ENCODE assay signal across 8 mouse cellular contexts in genomic region chr7:100178016-100178890, GRCm38 (mm10). TPM values are rescaled to one million over a fixed set of nuclear protein-coding genes. Genes with fewer than 3 reads are reported as not detected.
DNase-seq lines count a peak whose midpoint lies in the region; ATAC-seq and TF ChIP-seq lines count a peak whose summit lies in the region.

No protein-coding gene starts in this region.

- H3K27me3 ChIP-seq in MEL (ENCODE audit: control insufficient read depth in 1 of 2, insufficient read depth in 2 of 2, low read length in 2 of 2), result no peaks in the 10 kb centered on the region
- peaks cover 61% of the 10 kb centered on the region for H3K27me3 ChIP-seq in hindbrain, embryonic 12.5 days

- H3K9ac ChIP-seq in MEL (ENCODE audit: control insufficient read depth, low read depth, low read length, poor library complexity, severe bottlenecking), result peak overlapping the region; percentile 52
- no peak overlapping the region for H3K9ac ChIP-seq in hindbrain, embryonic 12.5 days

- no peaks in the 10 kb centered on the region for H3K9me3 ChIP-seq in MEL (replicated peaks; ENCODE audit: insufficient read depth, low read length)
- no peaks in the 10 kb centered on the region for H3K9me3 ChIP-seq in hindbrain, embryonic 12.5 days (replicated peaks)

- H3K4me1 ChIP-seq in MEL (ENCODE audit: control insufficient read depth in 1 of 2, insufficient read depth in 2 of 2, low read length in 2 of 2), result peaks cover 24 to 62% of the 10 kb centered on the region in 2 experiments
- peaks cover 12% of the 10 kb centered on the region for H3K4me1 ChIP-seq in hindbrain, embryonic 12.5 days

- WGBS in hindbrain, embryonic 12.5 days, result 10% methylated on average over 30 of the region's 30 CpGs

- peak overlapping the region; percentile 54 to 73 for H3K4me3 ChIP-seq in MEL (ENCODE audit: control insufficient read depth in 1 of 2, insufficient read depth in 1 of 2, low read depth in 2 of 2, low read length in 2 of 2)
- H3K4me3 ChIP-seq in hindbrain, embryonic 12.5 days, result peak overlapping the region; percentile 34

- no peak for TF ChIP-seq RAD21 in MEL (IDR thresholded peaks at IDR 0.05; ENCODE audit: low read depth, low read length)

- peak; percentile 82 for ATAC-seq in common myeloid progenitor, adult 5-6 weeks (replicated peaks; ENCODE audit: low read depth, poor library complexity, severe bottlenecking)
- ATAC-seq in hindbrain, embryonic 12.5 days (ENCODE audit: low FRiP score), result peak; percentile 61; the same call in 1 of the 2 replicates

- H3K4me2 ChIP-seq in hindbrain, embryonic 12.5 days (replicated peaks), result peak overlapping the region; percentile 64

- no peak for TF ChIP-seq CTCF in MEL (IDR thresholded peaks at IDR 0.05 in 2 of 3, conservative IDR thresholded peaks at IDR 0.05 in 1 of 3; ENCODE audit: control insufficient read depth in 1 of 3, insufficient read depth in 1 of 3, low read depth in 2 of 3, low read length in 3 of 3, poor library complexity in 1 of 3, severe bottlenecking in 1 of 3)

- H3K27ac ChIP-seq in MEL (ENCODE audit: control insufficient read depth, low read depth, low read length), result peak overlapping the region; percentile 55
- no peak overlapping the region for H3K27ac ChIP-seq in hindbrain, embryonic 12.5 days

- TF ChIP-seq POLR2A in MEL (IDR thresholded peaks at IDR 0.05; ENCODE audit: control insufficient read depth in 1 of 2, insufficient read depth in 1 of 2, low read depth in 1 of 2, low read length in 2 of 2, poor library complexity in 1 of 2), result no peak

- peaks cover 0 to 52% of the 10 kb centered on the region in 2 experiments; a peak in 2 of 4 replicates for H3K36me3 ChIP-seq in MEL (ENCODE audit: control insufficient read depth in 1 of 2, insufficient read depth in 2 of 2, low read length in 2 of 2)
- no peaks in the 10 kb centered on the region for H3K36me3 ChIP-seq in hindbrain, embryonic 12.5 days

- H3K79me2 ChIP-seq in MEL (ENCODE audit: control insufficient read depth, insufficient read depth, low read length, poor library complexity), result no peaks in the 10 kb centered on the region

- peak in 1 of 2 experiments; percentile 30; a peak in 1 of 4 replicates for TF ChIP-seq EP300 in MEL (IDR thresholded peaks at IDR 0.05; ENCODE audit: low read depth in 1 of 2, low read length in 2 of 2)

- DNase-seq in MEL (ENCODE audit: low read depth, low spot score), result peak; percentile 84
- DNase-seq in frontal cortex, postnatal 36 days (ENCODE audit: low spot score in 2 of 2), result peak; percentile 62 to 64
- DNase-seq in left cerebral cortex, adult 11 months (ENCODE audit: low spot score), result peak; percentile 21
- DNase-seq in lung, postnatal 14 days, result peak; percentile 65
- peak; percentile 53 for DNase-seq in retina, postnatal 1 day
- peak; percentile 50 for DNase-seq in urinary bladder, postnatal 25 days (ENCODE audit: low spot score)

TF ChIP-seq in MEL, 35 proteins besides CTCF, POLR2A, EP300 and RAD21:
- 0 out of 2 replicates have a peak, but pooled peaks have one; percentile 11 for TF ChIP-seq NELFE (IDR thresholded peaks at IDR 0.05; ENCODE audit: low read depth, low read length)
- peak; percentile 20; the same call in 1 of the 2 replicates for TF ChIP-seq USF1 (IDR thresholded peaks at IDR 0.05; ENCODE audit: low read depth, low read length)
- no peak for TF ChIP-seq MYB (IDR thresholded peaks at IDR 0.05; ENCODE audit: low read depth, low read length)
- TF ChIP-seq MXI1 (IDR thresholded peaks at IDR 0.05; ENCODE audit: low read depth, low read length), result peak; percentile 28; the same call in 1 of the 2 replicates
- no peak for TF ChIP-seq HCFC1 (IDR thresholded peaks at IDR 0.05; ENCODE audit: low read depth, low read length)
- 0 out of 2 replicates have a peak, but pooled peaks have one; percentile 10 for TF ChIP-seq RCOR1 (IDR thresholded peaks at IDR 0.05; ENCODE audit: low read depth, low read length)

RNA-seq across cellular contexts. Expression of gene Kcne3, which starts 2.0 kb away (rescaled TPM):
- total RNA-seq in MEL (2012; rRNA removed), result 3.8 and 6.7 TPM in 2 replicates
- 1 to 10 TPM in 1 of 2 experiments, not detected in 1; 4.9 TPM for polyA plus RNA-seq in MEL (2012; ENCODE audit: insufficient read depth in 1 of 2, insufficient read length in 2 of 2, low read depth in 1 of 2, low replicate concordance in 2 of 2, missing spikeins in 1 of 2)
- 0.73 and 3.7 TPM in 2 replicates for total RNA-seq in common myeloid progenitor, adult 5-6 weeks (2017)
- 3.2 and 4.7 TPM in 2 replicates for polyA plus RNA-seq in hindbrain, embryonic 12.5 days (2016; fragmentation: Nextera tagmentation; extraction: Ambion mirVana)

RNA-seq across cellular contexts. Expression of gene Lipt2, which starts 19.2 kb away (rescaled TPM):
- 6.3 and 8.1 TPM in 2 replicates for total RNA-seq in MEL (2012; rRNA removed)
- polyA plus RNA-seq in MEL (2012; ENCODE audit: insufficient read depth in 1 of 2, insufficient read length in 2 of 2, low read depth in 1 of 2, low replicate concordance in 2 of 2, missing spikeins in 1 of 2), result 10 to 100 TPM in 1 of 2 experiments, not detected in 1; 10.3 TPM
- 5.6 and 9.6 TPM in 2 replicates for total RNA-seq in common myeloid progenitor, adult 5-6 weeks (2017)
- 15.5 and 17.9 TPM in 2 replicates for polyA plus RNA-seq in hindbrain, embryonic 12.5 days (2016; fragmentation: Nextera tagmentation; extraction: Ambion mirVana)

RNA-seq across cellular contexts. Expression of gene Pgm2l1, which starts 48.9 kb away (rescaled TPM):
- 4.4 and 5.7 TPM in 2 replicates for total RNA-seq in MEL (2012; rRNA removed)
- 10 to 100 TPM in 1 of 2 experiments, not detected in 1; 10.5 TPM for polyA plus RNA-seq in MEL (2012; ENCODE audit: insufficient read depth in 1 of 2, insufficient read length in 2 of 2, low read depth in 1 of 2, low replicate concordance in 2 of 2, missing spikeins in 1 of 2)
- total RNA-seq in common myeloid progenitor, adult 5-6 weeks (2017), result 14.5 and 20.1 TPM in 2 replicates
- 11.2 and 13.0 TPM in 2 replicates for polyA plus RNA-seq in hindbrain, embryonic 12.5 days (2016; fragmentation: Nextera tagmentation; extraction: Ambion mirVana)

RNA-seq across cellular contexts. Expression of gene Pold3, which starts 56.9 kb away (rescaled TPM):
- 57.1 and 67.6 TPM in 2 replicates for total RNA-seq in MEL (2012; rRNA removed)
- polyA plus RNA-seq in MEL (2012; ENCODE audit: insufficient read depth in 1 of 2, insufficient read length in 2 of 2, low read depth in 1 of 2, low replicate concordance in 2 of 2, missing spikeins in 1 of 2), result 10 to 100 TPM in 1 of 2 experiments, not detected in 1; 98.1 TPM
- 99.4 and 138 TPM in 2 replicates for total RNA-seq in common myeloid progenitor, adult 5-6 weeks (2017)
- polyA plus RNA-seq in hindbrain, embryonic 12.5 days (2016; fragmentation: Nextera tagmentation; extraction: Ambion mirVana), result 64.9 and 70.2 TPM in 2 replicates

Comparison
In these comparisons a context has a peak if more than half of its experiments do, and no peak if none do; other contexts are left out.
1. DNase-seq: peak in every context shown above with its lines; median percentile 84 in MEL; 65 in lung, postnatal 14 days; 63 in frontal cortex, postnatal 36 days; 53 in retina, postnatal 1 day; 50 in urinary bladder, postnatal 25 days; 21 in left cerebral cortex, adult 11 months.